Mouse (Mus musculus): ENCODE measurements around the gene Ephx1.
"Not testable (repeated sequence)": the region's sequence is repeated elsewhere in the genome, so short reads cannot be mapped to it uniquely, and the experiment has no call there.

The Ephx1 gene

GRCm38 (mm10) chr1:180938781-180939180 lies 81.9 kb downstream of the Ephx1 start:
- DNase-seq (ENCODE audit: inconsistent ontology term), result not testable (repeated sequence)

DNA sequence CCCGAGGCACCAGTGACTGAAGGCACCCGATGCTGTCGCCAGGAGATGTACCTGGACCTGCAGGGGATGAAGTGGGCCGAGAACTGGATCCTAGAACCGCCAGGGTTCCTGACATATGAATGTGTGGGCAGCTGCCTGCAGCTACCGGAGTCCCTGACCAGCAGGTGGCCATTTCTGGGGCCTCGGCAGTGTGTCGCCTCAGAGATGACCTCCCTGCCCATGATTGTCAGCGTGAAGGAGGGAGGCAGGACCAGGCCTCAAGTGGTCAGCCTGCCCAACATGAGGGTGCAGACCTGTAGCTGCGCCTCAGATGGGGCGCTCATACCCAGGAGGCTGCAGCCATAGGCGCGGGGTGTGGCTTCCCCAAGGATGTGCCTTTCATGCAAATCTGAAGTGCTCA lies 83.1 kb downstream of the Ephx1 start:
- DNase-seq (ENCODE audit: inconsistent ontology term), result not testable (repeated sequence)

GRCm38 (mm10) chr1:180936610-180937398 lies 83.9 kb downstream of the Ephx1 start:
- peak; percentile 80 for DNase-seq (ENCODE audit: inconsistent ontology term)

GRCm38 (mm10) chr1:180934467-180935419 lies 86.0 kb downstream of the Ephx1 start, which contains the start of gene Lefty1:
TSS of gene Lefty1 (plus strand) at chr1:180935022.
- no peak for DNase-seq (ENCODE audit: inconsistent ontology term)

GRCm38 (mm10) chr1:180933659-180934058 lies 87.0 kb downstream of the Ephx1 start:
- DNase-seq (ENCODE audit: inconsistent ontology term), result no peak

GRCm38 (mm10) chr1:180931106-180931505 lies 89.6 kb downstream of the Ephx1 start:
- DNase-seq (ENCODE audit: inconsistent ontology term), result peak; percentile 76

- DNase-seq (ENCODE audit: inconsistent ontology term), result no peak
Measured at GRCm38 (mm10) chr1:180929599-180929998, 91.1 kb downstream of the Ephx1 start.

- no peak for DNase-seq (ENCODE audit: inconsistent ontology term)
Measured at GRCm38 (mm10) chr1:180926286-180926685, 94.4 kb downstream of the Ephx1 start.

All from Muller cell, postnatal 12 days (primary cell).